Mouse (Mus musculus) urinary bladder, postnatal 25 days (tissue): ENCODE measurements at regions not wholly inside any gene's neighbourhood (a gene's known extent, or its start where the extent isn't known, plus 50 kb on each side); places are given as distances from the start of the nearest gene placed in this dataset.

ENCODE experiments used
- DNase-seq: peaks from one replicate; pipeline ENCODE4 v3.0.0; 2022; ENCODE audit warnings: low spot score

GRCm38 (mm10) chr9:98690839-98691516 lies 89.5 kb upstream of the Mrps22 start:
- peak; percentile 60 for DNase-seq

- no peak for DNase-seq
Observed at GRCm38 (mm10) chr9:98685548-98685947, 84.1 kb upstream of the Mrps22 start.

- DNase-seq: no peak
Observed at GRCm38 (mm10) chr9:98684336-98684735, 82.9 kb upstream of the Mrps22 start.

- DNase-seq: no peak
Observed at GRCm38 (mm10) chr9:98675612-98676011, 74.2 kb upstream of the Mrps22 start.

- DNase-seq: no peak
Observed at GRCm38 (mm10) chr9:98673461-98674114, 72.1 kb upstream of the Mrps22 start.

- DNase-seq: no peak
Observed at GRCm38 (mm10) chr9:98672361-98672760, 70.9 kb upstream of the Mrps22 start.

GRCm38 (mm10) chr9:98668423-98669330 lies 67.2 kb upstream of the Mrps22 start:
- no peak for DNase-seq

- DNase-seq: no peak
Observed at GRCm38 (mm10) chr9:98667072-98667471, 65.6 kb upstream of the Mrps22 start.

GRCm38 (mm10) chr9:98663011-98663410 lies 61.6 kb upstream of the Mrps22 start:
- DNase-seq: no peak

- DNase-seq: no peak
Observed at GRCm38 (mm10) chr9:98651681-98652080, 50.2 kb upstream of the Mrps22 start.
